Mouse (Mus musculus) hindbrain, embryonic 15.5 days (tissue): Measurements from ENCODE around the gene 1700008O03Rik. TPM values are rescaled to one million over a fixed set of nuclear protein-coding genes. Genes with fewer than 3 reads are reported as not detected.

Experiments
- ATAC-seq: fragments of 200-750 bp; cut with Nextera tagmentation; 2 replicates; pipeline ENCODE4 v1.8.0; 2017; ENCODE audit warnings: low read depth, moderate number of reproducible peaks, moderate TSS enrichment; ENCODE audit not compliant: low FRiP score
- H3K27ac ChIP-seq: fragments of 300-500 bp; sonication (generic); replicated peaks from 2 replicates; pipeline ENCODE4 v1.5.1; 2015; ENCODE audit warnings: mild to moderate bottlenecking, inconsistent platforms
- H3K27me3 ChIP-seq: fragments of 300-500 bp; sonication (generic); 2 replicates; pipeline ENCODE4 v1.6.1; 2015; ENCODE audit warnings: control low read depth, inconsistent platforms
- H3K36me3 ChIP-seq: fragments of 300-500 bp; sonication (generic); 2 replicates; pipeline ENCODE4 v1.6.1; 2015; ENCODE audit warnings: control low read depth, inconsistent platforms
- H3K4me1 ChIP-seq: fragments of 300-500 bp; sonication (generic); replicated peaks from 2 replicates; pipeline ENCODE4 v1.6.1; 2015; ENCODE audit warnings: control low read depth, inconsistent platforms
- H3K4me2 ChIP-seq: fragments of 300-500 bp; sonication (generic); 2 replicates; pipeline ENCODE4 v1.6.1; 2015; ENCODE audit warnings: moderate library complexity, mild to moderate bottlenecking, inconsistent platforms
- H3K4me3 ChIP-seq: fragments of 300-500 bp; sonication (generic); 2 replicates; pipeline ENCODE4 v1.5.1; 2015; ENCODE audit warnings: mild to moderate bottlenecking, inconsistent platforms
- H3K9ac ChIP-seq: fragments of 300-500 bp; sonication (generic); 2 replicates; pipeline ENCODE4 v1.6.1; 2015; ENCODE audit warnings: inconsistent platforms
- H3K9me3 ChIP-seq: fragments of 300-500 bp; sonication (generic); 2 replicates; pipeline ENCODE4 v1.6.1; 2016; ENCODE audit warnings: control low read depth, inconsistent platforms
- WGBS: fragments of 180-500 bp; shearing (Covaris S2); methylation state at CpG from one replicate; pipeline ENCODE4 v1.1.7; 2015; 5-methylcytosine and 5-hydroxymethylcytosine counted together
- polyA plus RNA-seq: library from polyadenylated mRNA; unstranded; fragments of >200 nt; fragmentation: Nextera tagmentation; extraction: Ambion mirVana; gene quantifications from 2 replicates; pipeline ENCODE4 v1.2.1, GENCODE M21; 2015

1700008O03Rik gene
- polyA plus RNA-seq, 1 experiment from 2014 or later, result 2.8 TPM

DNA sequence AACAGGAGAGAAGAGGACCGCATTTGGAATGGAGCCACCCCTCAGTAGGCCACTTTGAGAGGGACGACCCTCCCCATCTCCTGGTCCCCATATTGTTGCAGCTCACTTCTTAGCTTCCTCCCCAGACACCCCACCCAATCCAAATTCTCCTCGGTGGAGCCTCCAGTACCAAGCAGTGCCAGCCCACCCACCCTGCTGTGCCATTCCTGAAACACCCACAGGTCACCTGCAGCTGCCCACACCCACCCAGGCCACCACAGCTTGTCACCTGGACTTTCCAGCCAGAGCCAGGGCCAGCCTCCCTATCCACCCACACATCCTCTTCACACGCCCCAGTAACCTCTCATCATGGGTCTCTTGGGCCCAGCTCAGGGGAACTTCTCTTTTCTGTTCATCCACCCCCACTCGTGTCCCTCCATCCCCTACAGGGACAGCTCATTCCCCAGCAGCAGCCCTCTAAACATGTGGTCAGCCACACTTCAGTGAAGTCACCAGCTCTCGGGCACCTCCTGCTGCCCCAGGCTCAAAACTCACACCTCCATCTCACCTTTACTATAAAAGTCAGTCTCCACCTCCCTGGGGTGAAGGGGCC is 73.8 kb downstream of the 1700008O03Rik start:
- ATAC-seq, result no peak
- no peaks in the 10 kb centered on the region for H3K27me3 ChIP-seq
- H3K4me1 ChIP-seq, result peaks cover 23% of the 10 kb centered on the region
- H3K9me3 ChIP-seq, result no peaks in the 10 kb centered on the region
- peak overlapping the region; percentile 93 for H3K4me2 ChIP-seq
- H3K4me3 ChIP-seq, result peak overlapping the region; percentile 73
- peaks cover 30% of the 10 kb centered on the region for H3K36me3 ChIP-seq
- WGBS, result 13% methylated on average over 6 of the region's 6 CpGs
- H3K27ac ChIP-seq, result peak overlapping the region; percentile 80; the same call in 1 of the 2 replicates
- H3K9ac ChIP-seq, result peak overlapping the region; percentile 81; the same call in 1 of the 2 replicates

DNA sequence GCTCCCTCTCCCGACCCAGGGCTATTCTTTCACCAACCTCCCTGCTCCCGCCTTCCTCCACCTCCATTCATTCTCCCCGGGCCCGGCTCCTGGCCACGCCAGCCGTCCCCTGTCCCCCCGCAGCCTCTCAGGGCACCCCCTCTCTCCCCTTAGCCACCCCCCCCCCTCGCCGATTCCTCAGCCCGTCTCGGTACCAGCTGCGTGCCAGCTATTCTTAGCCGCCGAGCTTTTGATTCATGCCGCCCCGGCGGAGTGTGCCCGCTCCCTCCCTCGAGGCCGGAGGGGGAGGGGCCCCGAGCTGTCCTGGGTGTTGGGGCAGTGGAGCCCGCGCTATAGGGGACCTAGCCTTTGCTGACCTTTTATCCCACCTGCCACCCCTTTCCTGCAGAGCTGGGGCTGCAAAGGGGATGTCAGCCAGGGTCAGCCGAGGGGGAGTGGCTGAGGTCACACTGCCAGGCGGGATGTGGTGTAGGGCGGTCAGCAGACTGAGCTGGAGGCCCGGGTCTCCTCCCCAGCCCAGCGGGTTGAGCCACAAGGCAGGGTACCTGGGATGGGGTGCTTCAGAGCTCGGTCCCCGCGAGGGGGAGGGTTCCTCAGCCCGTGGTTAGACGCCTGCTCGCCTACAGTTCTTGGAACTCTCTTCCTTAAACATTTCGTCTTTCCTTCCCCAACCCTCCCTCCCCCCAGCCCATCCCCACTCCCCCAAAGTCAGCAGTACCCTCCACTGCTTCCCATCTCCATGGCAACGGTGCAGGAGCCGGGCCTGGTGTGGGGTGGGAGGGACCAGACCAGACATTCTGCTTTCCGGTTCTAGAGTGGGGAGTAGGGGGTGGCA is 74.5 kb downstream of the 1700008O03Rik start:
- Histone ChIP-seq H3K9me3 (no peaks in the 10 kb centered on the region), H3K27ac (peak overlapping the region; percentile 80), H3K27me3 (no peaks in the 10 kb centered on the region), H3K36me3 (peaks cover 23% of the 10 kb centered on the region), H3K4me3 (peak overlapping the region; percentile 73), H3K4me1 (peaks cover 23% of the 10 kb centered on the region), H3K9ac (peak overlapping the region; percentile 81), H3K4me2 (peak overlapping the region; percentile 93)
- ATAC-seq, result peak; percentile 17
- WGBS, result under 1% methylated on average over 36 of the region's 38 CpGs

DNA sequence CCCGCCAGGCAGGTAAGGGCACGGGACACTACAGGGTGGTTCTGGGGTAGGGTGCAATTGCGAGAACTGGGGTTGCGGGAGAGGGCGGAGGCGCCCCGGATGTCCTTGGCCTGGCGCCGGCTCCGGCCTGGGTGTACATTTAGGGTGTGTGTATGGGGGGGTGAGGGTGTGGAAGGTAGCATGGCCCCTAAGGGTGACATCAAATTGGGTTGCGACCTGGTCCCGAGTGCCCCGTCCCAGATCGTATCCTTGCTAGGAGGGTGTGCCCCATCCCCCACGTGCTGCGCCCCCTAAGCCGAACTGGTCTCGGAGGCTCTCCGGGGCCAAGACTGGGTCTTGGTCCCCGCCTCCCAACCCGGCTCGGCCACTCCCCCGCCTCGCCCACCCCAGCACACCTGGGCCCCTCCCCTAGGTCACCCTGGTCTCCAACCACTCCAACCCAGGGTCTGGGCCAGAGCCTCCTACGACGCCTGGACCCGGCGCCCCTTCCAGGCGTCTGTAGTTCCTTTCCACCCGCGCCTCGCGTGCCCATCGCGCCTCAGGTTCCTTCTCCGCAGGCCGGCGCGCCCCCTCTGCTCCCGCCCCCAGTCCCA is 75.2 kb downstream of the 1700008O03Rik start:
- Histone ChIP-seq H3K9ac (peak overlapping the region; percentile 81), H3K4me3 (peak overlapping the region; percentile 73), H3K4me1 (peaks cover 27% of the 10 kb centered on the region), H3K9me3 (no peaks in the 10 kb centered on the region), H3K27ac (peak overlapping the region; percentile 80), H3K4me2 (peak overlapping the region; percentile 93), H3K36me3 (peaks cover 20% of the 10 kb centered on the region), H3K27me3 (no peaks in the 10 kb centered on the region)
- WGBS, result under 1% methylated on average over 37 of the region's 40 CpGs
- ATAC-seq, result peak; percentile 12

Other genes with a start within 250 kb of the 1700008O03Rik start
- not detected in 2 replicates for gene Klk1b16, start 249.1 kb downstream of the 1700008O03Rik start, polyA plus RNA-seq
- gene Klk1b24, start 197.6 kb downstream of the 1700008O03Rik start, polyA plus RNA-seq, result not detected in 2 replicates
- not detected in 2 replicates for gene Klk1b3, start 187.6 kb downstream of the 1700008O03Rik start, polyA plus RNA-seq
- gene Klk1b4, start 178.4 kb downstream of the 1700008O03Rik start, polyA plus RNA-seq, result not detected in 2 replicates
- gene Klk1b5, start 169.9 kb downstream of the 1700008O03Rik start, polyA plus RNA-seq, result not detected in 2 replicates
- gene Klk1, start 160.5 kb downstream of the 1700008O03Rik start, polyA plus RNA-seq, result not detected in 2 replicates
- gene Gm36864, start 149.6 kb downstream of the 1700008O03Rik start, polyA plus RNA-seq, result 0.17 TPM in 1 of 2 replicates, not detected in the other
- gene 1700028J19Rik, start 139.1 kb downstream of the 1700008O03Rik start, polyA plus RNA-seq, result 1.1 and 1.2 TPM in 2 replicates
- 193 and 221 TPM in 2 replicates for gene 2410002F23Rik, start 139.1 kb downstream of the 1700008O03Rik start, polyA plus RNA-seq
- gene Acp4, start 128.4 kb downstream of the 1700008O03Rik start, polyA plus RNA-seq, result not detected in 2 replicates
- 1.2 TPM in 1 of 2 replicates, not detected in the other for gene Gm15517, start 124.4 kb downstream of the 1700008O03Rik start, polyA plus RNA-seq
- gene Clec11a, start 78.9 kb downstream of the 1700008O03Rik start, polyA plus RNA-seq, result 3.0 and 3.4 TPM in 2 replicates
- gene Shank1, start 75.6 kb downstream of the 1700008O03Rik start, polyA plus RNA-seq, result 38.7 and 42.3 TPM in 2 replicates
- 58.9 and 68.8 TPM in 2 replicates for gene Syt3, start 1.7 kb downstream of the 1700008O03Rik start, polyA plus RNA-seq
- gene Lrrc4b, start 43.2 kb upstream of the 1700008O03Rik start, polyA plus RNA-seq, result 16.7 and 16.9 TPM in 2 replicates
- 3.7 and 5.0 TPM in 2 replicates for gene Aspdh, start 79.6 kb upstream of the 1700008O03Rik start, polyA plus RNA-seq
- 44.0 and 45.7 TPM in 2 replicates for gene Josd2, start 82.2 kb upstream of the 1700008O03Rik start, polyA plus RNA-seq
- 148 and 165 TPM in 2 replicates for gene Emc10, start 110.7 kb upstream of the 1700008O03Rik start, polyA plus RNA-seq
- 21.3 and 23.6 TPM in 2 replicates for gene Fam71e1, start 110.8 kb upstream of the 1700008O03Rik start, polyA plus RNA-seq
- gene Mybpc2, start 138.8 kb upstream of the 1700008O03Rik start, polyA plus RNA-seq, result 0.10 and 0.18 TPM in 2 replicates
- gene Spib, start 146.3 kb upstream of the 1700008O03Rik start, polyA plus RNA-seq, result not detected in 2 replicates
- 27.5 and 29.4 TPM in 2 replicates for gene Pold1, start 163.0 kb upstream of the 1700008O03Rik start, polyA plus RNA-seq
- 60.3 and 70.4 TPM in 2 replicates for gene Nr1h2, start 168.1 kb upstream of the 1700008O03Rik start, polyA plus RNA-seq
- 2.1 and 2.2 TPM in 2 replicates for gene Napsa, start 186.6 kb upstream of the 1700008O03Rik start, polyA plus RNA-seq
- 6.7 and 6.8 TPM in 2 replicates for gene Kcnc3, start 204.8 kb upstream of the 1700008O03Rik start, polyA plus RNA-seq